Mouse (Mus musculus): Measurements from ENCODE around the gene B430305J03Rik. TPM values are rescaled to one million over a fixed set of nuclear protein-coding genes. Genes with fewer than 3 reads are reported as not detected.

Gene B430305J03Rik
- total and polyA plus RNA-seq, 3 experiments = 0.05 to 0.10 TPM; not detected in 1

GRCm38 (mm10) chr3:61361338-61361737 lies 4.4 kb downstream of the B430305J03Rik start, which contains the start of gene Rap2b:
Gene Rap2b (plus strand): TSS chr3:61361638.
- Histone ChIP-seq H3K27me3 (ENCODE audit: control insufficient read depth, insufficient read depth, low read length) (no peaks in the 10 kb centered on the region), H3K9ac (ENCODE audit: low read depth, low read length) (no peak within 1 kb of the TSS), H3K4me3 (no peak within 1 kb of the TSS), H3K36me3 (ENCODE audit: control insufficient read depth, insufficient read depth, low read length) (no peaks in the 10 kb centered on the region; the same call in 1 of the 2 replicates), H3K79me2 (replicated peaks; ENCODE audit: control insufficient read depth, insufficient read depth, low read length) (no peaks in the 10 kb centered on the region), H3K4me1 (ENCODE audit: control insufficient read depth, insufficient read depth, low read length) (no peaks in the 10 kb centered on the region), H3K27ac (no peak within 1 kb of the TSS; the same call in 1 of the 2 replicates)
- no peak for TF ChIP-seq POLR2A (IDR thresholded peaks at IDR 0.05; ENCODE audit: insufficient read depth, low read depth, low read length)
- no peak for TF ChIP-seq EP300 (IDR thresholded peaks at IDR 0.05; ENCODE audit: insufficient read depth, low read depth, low read length)
- no peak for TF ChIP-seq CTCF (IDR thresholded peaks at IDR 0.05)
- intact Hi-C loops (cut with DNase I) = no loop called here
- DNase-seq = no peak
- 83% methylated on average over 1 of the region's 1 CpGs for WGBS

GRCm38 (mm10) chr3:61358756-61359293 lies 6.9 kb downstream of the B430305J03Rik start:
- 34% methylated on average over 7 of the region's 7 CpGs for WGBS
- H3K79me2 ChIP-seq (replicated peaks; ENCODE audit: control insufficient read depth, insufficient read depth, low read length) = no peaks in the 10 kb centered on the region
- H3K27me3 ChIP-seq (ENCODE audit: control insufficient read depth, insufficient read depth, low read length) = no peaks in the 10 kb centered on the region
- no peaks in the 10 kb centered on the region for H3K36me3 ChIP-seq (ENCODE audit: control insufficient read depth, insufficient read depth, low read length)
- no peak overlapping the region for H3K27ac ChIP-seq
- DNase-seq = no peak
- no peak overlapping the region for H3K4me3 ChIP-seq
- no peak overlapping the region for H3K9ac ChIP-seq (ENCODE audit: low read depth, low read length)
- no peak for TF ChIP-seq EP300 (IDR thresholded peaks at IDR 0.05; ENCODE audit: insufficient read depth, low read depth, low read length)
- TF ChIP-seq CTCF (IDR thresholded peaks at IDR 0.05) = no peak
- TF ChIP-seq POLR2A (IDR thresholded peaks at IDR 0.05; ENCODE audit: insufficient read depth, low read depth, low read length) = no peak
- intact Hi-C loops (cut with DNase I) = no loop called here
- no peaks in the 10 kb centered on the region for H3K4me1 ChIP-seq (ENCODE audit: control insufficient read depth, insufficient read depth, low read length)

GRCm38 (mm10) chr3:61358107-61358506 lies 7.6 kb downstream of the B430305J03Rik start:
- Histone ChIP-seq H3K27ac (no peak overlapping the region), H3K4me1 (ENCODE audit: control insufficient read depth, insufficient read depth, low read length) (no peaks in the 10 kb centered on the region), H3K4me3 (no peak overlapping the region), H3K27me3 (ENCODE audit: control insufficient read depth, insufficient read depth, low read length) (no peaks in the 10 kb centered on the region), H3K36me3 (ENCODE audit: control insufficient read depth, insufficient read depth, low read length) (no peaks in the 10 kb centered on the region), H3K79me2 (replicated peaks; ENCODE audit: control insufficient read depth, insufficient read depth, low read length) (no peaks in the 10 kb centered on the region), H3K9ac (ENCODE audit: low read depth, low read length) (no peak overlapping the region)
- intact Hi-C loops (cut with DNase I) = no loop called here
- TF ChIP-seq CTCF (IDR thresholded peaks at IDR 0.05) (no peak), POLR2A (IDR thresholded peaks at IDR 0.05; ENCODE audit: insufficient read depth, low read depth, low read length) (no peak), EP300 (IDR thresholded peaks at IDR 0.05; ENCODE audit: insufficient read depth, low read depth, low read length) (no peak)
- no peak for DNase-seq
- WGBS = 39% methylated on average over 6 of the region's 6 CpGs

- Histone ChIP-seq H3K27ac (no peak overlapping the region), H3K4me3 (no peak overlapping the region), H3K4me1 (ENCODE audit: control insufficient read depth, insufficient read depth, low read length) (no peaks in the 10 kb centered on the region), H3K36me3 (ENCODE audit: control insufficient read depth, insufficient read depth, low read length) (no peaks in the 10 kb centered on the region), H3K27me3 (ENCODE audit: control insufficient read depth, insufficient read depth, low read length) (no peaks in the 10 kb centered on the region), H3K79me2 (replicated peaks; ENCODE audit: control insufficient read depth, insufficient read depth, low read length) (no peaks in the 10 kb centered on the region), H3K9ac (ENCODE audit: low read depth, low read length) (no peak overlapping the region)
- 41% methylated on average over 1 of the region's 1 CpGs for WGBS
- no peak for DNase-seq
- TF ChIP-seq POLR2A (IDR thresholded peaks at IDR 0.05; ENCODE audit: insufficient read depth, low read depth, low read length) (no peak), CTCF (IDR thresholded peaks at IDR 0.05) (no peak), EP300 (IDR thresholded peaks at IDR 0.05; ENCODE audit: insufficient read depth, low read depth, low read length) (no peak)
- intact Hi-C loops (cut with DNase I) = no loop called here
These were observed 10.3 kb downstream of the B430305J03Rik start for GRCm38 (mm10) chr3:61355464-61355863.

GRCm38 (mm10) chr3:61349433-61349832 lies 16.3 kb downstream of the B430305J03Rik start:
- 61% methylated on average over 1 of the region's 1 CpGs for WGBS

GRCm38 (mm10) chr3:61348036-61348614 lies 17.6 kb downstream of the B430305J03Rik start:
- Histone ChIP-seq H3K79me2 (replicated peaks; ENCODE audit: control insufficient read depth, insufficient read depth, low read length) (no peaks in the 10 kb centered on the region), H3K27ac (no peak overlapping the region), H3K36me3 (ENCODE audit: control insufficient read depth, insufficient read depth, low read length) (no peaks in the 10 kb centered on the region), H3K9ac (ENCODE audit: low read depth, low read length) (no peak overlapping the region), H3K27me3 (ENCODE audit: control insufficient read depth, insufficient read depth, low read length) (no peaks in the 10 kb centered on the region), H3K4me1 (ENCODE audit: control insufficient read depth, insufficient read depth, low read length) (no peaks in the 10 kb centered on the region), H3K4me3 (no peak overlapping the region)
- TF ChIP-seq POLR2A (IDR thresholded peaks at IDR 0.05; ENCODE audit: insufficient read depth, low read depth, low read length) (no peak), EP300 (IDR thresholded peaks at IDR 0.05; ENCODE audit: insufficient read depth, low read depth, low read length) (no peak), CTCF (IDR thresholded peaks at IDR 0.05) (no peak)
- no peak for DNase-seq
- 60% methylated on average over 4 of the region's 4 CpGs for WGBS
- intact Hi-C loops (cut with DNase I) = no loop called here

More at GRCm38 (mm10) chr3:61349433-61349832, 16.3 kb downstream of the B430305J03Rik start:
- Histone ChIP-seq H3K27ac (no peak overlapping the region), H3K4me1 (ENCODE audit: control insufficient read depth, insufficient read depth, low read length) (no peaks in the 10 kb centered on the region), H3K9ac (ENCODE audit: low read depth, low read length) (no peak overlapping the region), H3K79me2 (replicated peaks; ENCODE audit: control insufficient read depth, insufficient read depth, low read length) (no peaks in the 10 kb centered on the region), H3K36me3 (ENCODE audit: control insufficient read depth, insufficient read depth, low read length) (no peaks in the 10 kb centered on the region), H3K27me3 (ENCODE audit: control insufficient read depth, insufficient read depth, low read length) (no peaks in the 10 kb centered on the region), H3K4me3 (no peak overlapping the region)
- DNase-seq = no peak
- TF ChIP-seq POLR2A (IDR thresholded peaks at IDR 0.05; ENCODE audit: insufficient read depth, low read depth, low read length) = no peak
- no peak for TF ChIP-seq CTCF (IDR thresholded peaks at IDR 0.05)
- TF ChIP-seq EP300 (IDR thresholded peaks at IDR 0.05; ENCODE audit: insufficient read depth, low read depth, low read length) = no peak
- intact Hi-C loops (cut with DNase I) = no loop called here

Measured in heart, adult 2 months (tissue).